Mouse (Mus musculus): ENCODE results near the gene Kcnab2.
A peak's percentile ranks its signal among the peaks of the same experiment; 100 is the strongest.

The Kcnab2 gene

DNA sequence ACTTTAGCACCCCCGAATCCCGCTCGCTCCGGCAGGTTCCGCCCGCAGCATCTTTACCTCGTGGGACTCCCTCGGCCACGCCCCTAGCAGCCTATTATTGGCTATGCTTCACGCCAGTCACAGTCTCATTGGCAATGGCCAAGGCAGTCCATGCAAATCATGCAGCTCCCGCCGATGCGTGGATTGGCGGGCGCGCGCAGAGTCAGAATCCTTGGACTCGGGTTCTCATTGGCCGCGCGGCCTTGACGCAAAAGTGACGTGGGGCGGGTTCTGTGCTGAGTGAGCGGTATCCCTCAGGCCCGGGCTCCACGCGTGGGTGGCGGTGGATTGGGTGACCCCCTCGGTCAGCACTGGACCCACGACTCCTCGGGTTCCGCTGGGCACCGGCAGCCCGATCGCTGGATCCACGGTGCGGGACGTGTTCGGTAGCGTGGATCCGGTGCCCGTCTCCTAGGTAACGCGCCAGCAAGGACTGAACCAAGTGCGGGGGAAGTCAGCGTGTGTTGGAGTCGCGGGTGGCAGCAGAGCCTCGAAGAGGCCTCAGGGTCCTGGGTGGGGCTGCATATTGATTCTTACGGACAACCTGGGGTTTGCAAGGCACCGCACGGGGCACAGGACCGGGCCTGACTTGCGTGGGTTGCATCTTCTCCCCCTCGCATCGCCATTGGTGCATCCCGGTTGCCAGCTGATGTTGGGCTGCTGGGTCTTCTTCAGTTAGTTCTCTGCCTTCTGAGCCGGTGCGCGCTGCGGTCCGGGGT is at the start of gene Kcnab2:
Gene Kcnab2 (minus strand): TSS at position 406 of the 758 bp plus-strand sequence.
- DNase-seq (ENCODE audit: low spot score in 2 of 2), result peak; percentile 100

- DNase-seq (ENCODE audit: low spot score in 2 of 2), result peak; percentile 74 to 77
Observed at GRCm38 (mm10) chr4:152520083-152520482, 42.4 kb upstream of the Kcnab2 start.

DNA sequence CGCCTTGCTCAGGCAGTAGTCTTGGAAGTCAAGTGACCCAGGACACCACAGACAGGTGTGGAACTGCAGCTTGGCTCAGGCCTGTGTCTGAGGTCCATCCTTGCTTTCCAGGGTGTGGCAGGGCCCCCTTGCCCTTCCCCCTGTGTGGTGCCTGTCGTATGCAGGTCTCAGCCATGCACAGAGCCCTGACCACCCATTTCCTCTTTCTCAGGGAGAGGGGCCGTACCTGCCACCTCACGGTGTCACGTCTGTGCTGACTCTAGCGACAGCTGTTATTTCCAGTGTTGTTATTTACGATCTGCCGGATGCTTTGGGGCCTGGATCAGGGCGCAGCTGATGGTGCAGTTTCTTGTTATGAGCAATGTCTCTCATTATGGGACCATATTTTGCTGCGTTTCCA is 41.4 kb upstream of the Kcnab2 start:
- no peak for DNase-seq (ENCODE audit: low spot score in 2 of 2)

GRCm38 (mm10) chr4:152514884-152515283 is 37.2 kb upstream of the Kcnab2 start:
- no peak for DNase-seq (ENCODE audit: low spot score in 2 of 2)

GRCm38 (mm10) chr4:152512221-152512925 is 34.7 kb upstream of the Kcnab2 start:
- DNase-seq (ENCODE audit: low spot score in 2 of 2), result no peak

- no peak for DNase-seq (ENCODE audit: low spot score in 2 of 2)
Observed at GRCm38 (mm10) chr4:152494360-152494879, 16.7 kb upstream of the Kcnab2 start.

- peak; percentile 83 to 87 for DNase-seq (ENCODE audit: low spot score in 2 of 2)
Observed at GRCm38 (mm10) chr4:152491250-152491899, 13.7 kb upstream of the Kcnab2 start.

DNA sequence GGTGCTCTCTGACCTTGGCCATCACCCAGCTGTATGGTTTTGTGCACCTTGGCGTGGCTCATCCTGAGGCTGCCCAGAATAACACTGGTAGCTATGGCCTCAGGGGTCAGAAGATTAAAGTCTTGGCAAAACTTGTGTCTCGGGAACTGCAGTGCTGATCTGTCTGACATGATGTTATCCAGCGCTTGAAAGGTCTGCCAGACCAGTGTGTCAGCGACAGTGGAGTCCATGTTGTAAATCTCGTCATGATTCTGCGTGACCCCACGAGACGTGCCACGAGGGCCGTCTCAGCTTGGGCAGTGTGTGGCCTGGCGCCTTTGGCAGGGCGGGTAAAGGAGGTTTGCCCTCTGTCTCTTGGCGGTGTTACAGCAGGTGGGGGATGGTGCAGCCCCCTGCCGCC is 12.6 kb upstream of the Kcnab2 start:
- no peak for DNase-seq (ENCODE audit: low spot score in 2 of 2)

- DNase-seq (ENCODE audit: low spot score in 2 of 2), result no peak
Observed at GRCm38 (mm10) chr4:152488046-152488445, 10.4 kb upstream of the Kcnab2 start.

DNA sequence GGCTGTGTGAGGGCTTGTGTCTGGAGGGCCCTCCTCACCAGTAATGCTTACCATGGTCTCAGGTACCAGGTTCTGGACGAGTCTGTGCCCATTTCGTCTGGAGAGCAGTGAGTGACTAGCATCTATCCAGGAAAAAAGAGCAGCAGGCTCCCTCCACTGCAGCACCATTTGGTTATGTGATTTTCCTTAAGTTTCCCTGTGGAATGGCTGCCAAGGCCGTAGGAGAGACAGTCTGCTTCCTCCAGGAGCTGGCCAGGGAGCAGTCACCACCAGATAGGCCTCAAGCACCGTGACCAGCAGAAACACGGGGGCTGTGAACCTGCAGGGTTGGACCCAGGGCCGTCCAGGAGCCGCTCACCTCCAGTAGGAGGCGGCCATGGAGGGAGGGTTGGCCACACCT is 2.8 kb upstream of the Kcnab2 start:
- DNase-seq (ENCODE audit: low spot score in 2 of 2), result no peak

- no peak for DNase-seq (ENCODE audit: low spot score in 2 of 2)
Observed at GRCm38 (mm10) chr4:152478224-152478567, 525 bp upstream of the Kcnab2 start.

- no peak for DNase-seq (ENCODE audit: low spot score in 2 of 2)
Observed at GRCm38 (mm10) chr4:152477106-152477465, 585 bp downstream of the Kcnab2 start.

DNA sequence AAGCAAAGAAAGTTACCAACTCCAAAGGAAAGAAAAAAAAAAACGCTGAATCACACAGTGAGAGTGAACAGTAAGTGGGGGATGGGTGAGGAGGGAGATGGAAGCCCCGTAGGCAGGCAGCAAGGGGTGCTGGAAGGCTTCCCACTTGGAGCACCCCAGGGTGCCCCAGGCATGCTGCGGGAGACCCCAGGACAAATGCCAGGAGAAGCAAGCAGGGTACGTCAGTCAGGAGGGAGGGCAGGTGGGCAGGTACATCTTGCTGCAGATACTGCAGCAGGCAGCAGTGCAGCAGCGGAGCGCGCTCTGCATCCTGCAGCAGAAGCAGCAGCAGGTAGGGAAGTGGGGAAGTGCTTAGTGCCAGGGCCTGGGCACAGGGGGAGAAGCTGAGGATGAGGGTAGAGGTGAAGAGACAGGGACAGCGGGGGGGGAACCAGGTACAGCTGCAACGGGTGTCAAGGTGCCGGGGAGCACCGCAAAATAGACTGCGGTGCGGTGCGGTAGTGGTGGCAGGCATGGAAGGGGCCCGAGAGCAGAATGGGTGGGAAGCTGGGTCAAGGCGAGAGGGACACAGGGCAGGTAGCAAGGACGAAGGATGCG is 1.1 kb downstream of the Kcnab2 start, which contains the start of gene Nphp4:
Gene Nphp4 (plus strand): TSS at position 280 of the 597 bp plus-strand sequence.
- no peak for DNase-seq (ENCODE audit: low spot score in 2 of 2)

DNA sequence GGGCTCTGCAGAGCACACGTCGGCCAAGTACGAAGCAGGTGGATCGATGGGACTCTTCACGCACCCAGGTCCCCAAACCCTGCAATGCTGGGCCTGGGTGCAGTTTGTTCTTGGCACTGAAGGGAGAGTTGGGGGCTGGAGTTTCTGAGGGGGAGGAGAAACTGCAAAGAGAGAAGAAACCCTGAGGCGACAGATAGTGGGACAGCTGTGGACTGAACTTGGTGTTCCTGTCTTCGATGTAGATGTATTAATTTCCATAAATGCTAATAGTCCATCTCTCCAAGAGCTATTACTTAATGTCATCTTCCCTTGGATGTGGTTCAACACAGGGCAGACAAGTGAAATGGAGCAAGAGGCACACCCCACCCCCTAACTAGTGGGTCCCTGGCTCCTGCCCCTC is 1.7 kb downstream of the Kcnab2 start:
- DNase-seq (ENCODE audit: low spot score in 2 of 2), result no peak

DNA sequence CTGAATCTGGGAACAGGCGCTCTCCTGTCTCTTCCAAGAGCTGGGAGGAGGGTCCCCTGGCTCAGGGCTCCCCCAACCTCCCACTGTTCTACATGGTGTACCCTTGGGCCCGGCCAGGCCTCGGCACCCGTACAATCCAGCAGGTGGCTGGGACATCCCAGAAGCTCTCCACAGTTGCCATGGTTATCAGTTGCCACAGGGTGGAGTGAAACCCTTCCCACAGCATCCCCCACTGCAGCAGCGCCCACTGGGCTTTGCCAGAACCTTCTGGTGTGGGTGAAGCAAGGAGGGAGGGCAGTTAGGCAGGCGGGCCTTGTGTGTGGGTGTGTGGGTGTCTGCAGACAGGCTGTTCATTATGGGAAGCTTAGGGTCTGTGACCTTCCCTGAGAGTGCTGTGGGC is 9.7 kb downstream of the Kcnab2 start:
- no peak for DNase-seq (ENCODE audit: low spot score in 2 of 2)

GRCm38 (mm10) chr4:152466601-152467000 is 11.1 kb downstream of the Kcnab2 start:
- no peak for DNase-seq (ENCODE audit: low spot score in 2 of 2)

DNA sequence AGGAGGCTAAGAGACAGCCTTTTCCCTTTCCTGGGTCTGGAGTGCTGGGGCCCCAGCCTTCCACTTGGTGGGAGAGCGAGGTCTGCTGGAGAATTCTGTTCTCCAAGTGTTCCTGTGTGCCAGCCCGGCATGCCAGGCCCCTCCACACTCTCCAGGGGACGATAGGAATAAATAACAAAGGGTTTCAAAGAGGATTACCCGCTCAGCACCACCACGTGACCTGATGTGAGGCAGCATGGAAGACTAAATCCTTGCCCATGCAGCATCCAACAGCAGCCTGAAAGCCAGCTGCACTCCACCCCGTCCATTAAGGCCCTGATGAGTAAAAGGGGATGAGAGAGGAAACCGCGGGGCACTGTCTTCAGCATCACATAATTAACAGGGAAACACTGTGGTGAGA is 12.6 kb downstream of the Kcnab2 start:
- DNase-seq (ENCODE audit: low spot score in 2 of 2), result no peak

GRCm38 (mm10) chr4:152463147-152463546 is 14.5 kb downstream of the Kcnab2 start:
- no peak for DNase-seq (ENCODE audit: low spot score in 2 of 2)

GRCm38 (mm10) chr4:152462516-152462915 is 15.2 kb downstream of the Kcnab2 start:
- no peak for DNase-seq (ENCODE audit: low spot score in 2 of 2)

DNA sequence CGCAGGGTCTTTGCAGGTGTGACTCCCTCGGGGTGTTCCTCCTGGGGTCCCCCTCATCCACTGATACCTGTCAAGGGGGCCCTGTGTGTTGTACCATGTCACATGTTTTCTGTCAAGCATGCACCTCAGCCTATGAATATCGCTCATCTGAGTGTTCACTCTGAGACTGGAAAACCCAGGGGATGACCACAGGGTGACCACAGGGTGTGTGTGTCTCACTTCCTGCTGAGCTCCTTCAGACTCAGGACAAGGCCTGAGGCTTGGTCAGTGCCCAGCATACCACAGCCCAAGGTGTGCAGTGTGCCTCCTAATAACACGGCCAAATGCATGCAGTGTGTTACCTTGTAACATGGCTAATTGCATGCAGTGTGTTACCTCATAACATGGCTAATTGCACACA is 20.0 kb downstream of the Kcnab2 start:
- DNase-seq (ENCODE audit: low spot score in 2 of 2), result no peak

DNA sequence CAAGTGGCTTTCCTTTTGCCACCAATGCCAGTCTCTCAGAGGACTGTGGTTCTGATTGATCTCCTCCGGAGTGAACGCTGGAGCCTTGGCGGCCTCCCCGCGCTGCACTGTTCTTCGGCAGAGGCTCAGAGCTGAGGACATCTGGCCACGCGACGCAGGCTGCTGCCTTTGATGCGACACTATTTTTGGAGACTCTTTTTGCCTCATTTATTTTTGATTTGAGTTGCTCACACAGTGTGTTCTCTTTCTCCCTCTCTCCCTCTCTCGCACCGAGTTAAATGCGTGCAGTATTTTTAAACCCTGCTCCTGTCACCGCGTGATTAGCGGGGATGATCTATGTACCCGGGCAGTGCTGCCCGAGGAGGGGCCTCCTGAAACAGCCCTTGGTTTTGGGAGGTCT is 21.1 kb downstream of the Kcnab2 start:
- DNase-seq (ENCODE audit: low spot score in 2 of 2), result peak in 1 of 2 experiments; percentile 91

DNA sequence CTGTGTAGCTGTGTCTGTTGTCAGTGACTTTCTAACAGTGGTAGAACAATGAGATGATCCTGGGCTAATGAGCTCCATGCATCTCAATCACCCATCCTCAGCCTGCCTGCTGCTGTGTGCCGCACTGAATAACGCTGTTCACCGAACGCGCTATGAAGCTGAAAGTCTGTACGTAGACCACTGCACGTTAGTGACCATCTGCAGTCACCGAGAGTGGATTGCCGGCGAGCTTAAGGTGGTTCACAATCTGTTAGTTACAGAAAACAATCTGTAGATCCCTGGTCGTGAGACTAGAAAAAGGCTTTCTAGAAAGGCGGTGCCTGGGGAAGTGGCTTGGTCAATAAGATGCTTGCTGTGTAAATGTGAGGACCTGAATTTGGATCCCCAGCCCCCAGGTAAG is 23.5 kb downstream of the Kcnab2 start:
- peak in 1 of 2 experiments; percentile 51 for DNase-seq (ENCODE audit: low spot score in 2 of 2)

All from frontal cortex, postnatal 36 days (tissue).